Mouse (Mus musculus): ENCODE measurements around the gene Terb2.

GRCm38 (mm10) chr2:122233759-122234557 lies 47.9 kb downstream of the Terb2 start:
- no peak for TF ChIP-seq CTCF (IDR thresholded peaks at IDR 0.05; ENCODE audit: low read depth)
- no peak for TF ChIP-seq EP300 (IDR thresholded peaks at IDR 0.05; ENCODE audit: low read depth)

All from liver, postnatal 0 days (tissue).